Mouse (Mus musculus): ENCODE data around the gene Fam57a. TPM values are rescaled to one million over a fixed set of nuclear protein-coding genes. Genes with fewer than 3 reads are reported as not detected.

The Fam57a gene
- polyA plus RNA-seq, 1 experiment = 1.2 TPM

- Histone ChIP-seq H3K27ac (ENCODE audit: control insufficient read depth, insufficient read depth, low read depth, low read length, poor library complexity) (no peak overlapping the region), H3K4me3 (replicated peaks; ENCODE audit: control insufficient read depth, low read depth, low read length) (no peak overlapping the region), H3K4me1 (ENCODE audit: control insufficient read depth, insufficient read depth, low read length) (peaks cover 2% of the 10 kb centered on the region)
- WGBS = 72% methylated on average over 4 of the region's 4 CpGs
- TF ChIP-seq CTCF (IDR thresholded peaks at IDR 0.05; ENCODE audit: control insufficient read depth, insufficient read depth, low read length) (no peak), POLR2A (IDR thresholded peaks at IDR 0.05; ENCODE audit: borderline replicate concordance, control insufficient read depth, low read depth, low read length) (no peak)
These were observed 77.9 kb downstream of the Fam57a start for GRCm38 (mm10) chr11:76257386-76257785.

- WGBS = 82% methylated on average over 6 of the region's 6 CpGs
- H3K27ac ChIP-seq (ENCODE audit: control insufficient read depth, insufficient read depth, low read depth, low read length, poor library complexity) = no peak overlapping the region
- peaks cover 2% of the 10 kb centered on the region for H3K4me1 ChIP-seq (ENCODE audit: control insufficient read depth, insufficient read depth, low read length)
- no peak overlapping the region for H3K4me3 ChIP-seq (replicated peaks; ENCODE audit: control insufficient read depth, low read depth, low read length)
- TF ChIP-seq CTCF (IDR thresholded peaks at IDR 0.05; ENCODE audit: control insufficient read depth, insufficient read depth, low read length) (no peak), POLR2A (IDR thresholded peaks at IDR 0.05; ENCODE audit: borderline replicate concordance, control insufficient read depth, low read depth, low read length) (no peak)
These were observed 79.0 kb downstream of the Fam57a start for GRCm38 (mm10) chr11:76258511-76258910.

GRCm38 (mm10) chr11:76260208-76261050 is 81.0 kb downstream of the Fam57a start:
- 81% methylated on average over 10 of the region's 10 CpGs for WGBS
- peaks cover 2% of the 10 kb centered on the region for H3K4me1 ChIP-seq (ENCODE audit: control insufficient read depth, insufficient read depth, low read length)
- H3K4me3 ChIP-seq (replicated peaks; ENCODE audit: control insufficient read depth, low read depth, low read length) = no peak overlapping the region
- TF ChIP-seq CTCF (IDR thresholded peaks at IDR 0.05; ENCODE audit: control insufficient read depth, insufficient read depth, low read length) = no peak
- no peak for TF ChIP-seq POLR2A (IDR thresholded peaks at IDR 0.05; ENCODE audit: borderline replicate concordance, control insufficient read depth, low read depth, low read length)
- H3K27ac ChIP-seq (ENCODE audit: control insufficient read depth, insufficient read depth, low read depth, low read length, poor library complexity) = peak overlapping the region; percentile 66

GRCm38 (mm10) chr11:76261224-76261623 is 81.8 kb downstream of the Fam57a start:
- H3K4me1 ChIP-seq (ENCODE audit: control insufficient read depth, insufficient read depth, low read length) = peaks cover 2% of the 10 kb centered on the region
- WGBS = 3% methylated on average over 12 of the region's 12 CpGs
- peak overlapping the region; percentile 13 for H3K4me3 ChIP-seq (replicated peaks; ENCODE audit: control insufficient read depth, low read depth, low read length)
- peak overlapping the region; percentile 85 for H3K27ac ChIP-seq (ENCODE audit: control insufficient read depth, insufficient read depth, low read depth, low read length, poor library complexity)
- no peak for TF ChIP-seq CTCF (IDR thresholded peaks at IDR 0.05; ENCODE audit: control insufficient read depth, insufficient read depth, low read length)
- TF ChIP-seq POLR2A (IDR thresholded peaks at IDR 0.05; ENCODE audit: borderline replicate concordance, control insufficient read depth, low read depth, low read length) = peak; percentile 51

GRCm38 (mm10) chr11:76262611-76263351 is 83.3 kb downstream of the Fam57a start:
- TF ChIP-seq CTCF (IDR thresholded peaks at IDR 0.05; ENCODE audit: control insufficient read depth, insufficient read depth, low read length) = no peak
- TF ChIP-seq POLR2A (IDR thresholded peaks at IDR 0.05; ENCODE audit: borderline replicate concordance, control insufficient read depth, low read depth, low read length) = no peak
- 83% methylated on average over 19 of the region's 19 CpGs for WGBS

More at GRCm38 (mm10) chr11:76262611-76263351, 83.3 kb downstream of the Fam57a start:
- H3K4me1 ChIP-seq (ENCODE audit: control insufficient read depth, insufficient read depth, low read length) = peaks cover 4% of the 10 kb centered on the region
- no peak overlapping the region for H3K4me3 ChIP-seq (replicated peaks; ENCODE audit: control insufficient read depth, low read depth, low read length)
- peak overlapping the region; percentile 85 for H3K27ac ChIP-seq (ENCODE audit: control insufficient read depth, insufficient read depth, low read depth, low read length, poor library complexity)

Other genes with a start within 250 kb of the Fam57a start
- 4.8 and 5.0 TPM in 2 replicates for gene Rph3al, start 241.2 kb upstream of the Fam57a start, polyA plus RNA-seq (2011; ENCODE audit: insufficient read depth, insufficient read length, low replicate concordance, missing spikeins)
- not detected in 2 replicates for gene 1700016K19Rik, start 179.8 kb upstream of the Fam57a start, polyA plus RNA-seq (2011; ENCODE audit: insufficient read depth, insufficient read length, low replicate concordance, missing spikeins)
- 14.2 and 30.8 TPM in 2 replicates for gene Rflnb, start 151.9 kb upstream of the Fam57a start, polyA plus RNA-seq (2011; ENCODE audit: insufficient read depth, insufficient read length, low replicate concordance, missing spikeins)
- 14.4 and 27.0 TPM in 2 replicates for gene Vps53, start within 50 bp of the Fam57a start, polyA plus RNA-seq (2011; ENCODE audit: insufficient read depth, insufficient read length, low replicate concordance, missing spikeins)
- not detected in 2 replicates for gene Dbil5, start 37.9 kb downstream of the Fam57a start, polyA plus RNA-seq (2011; ENCODE audit: insufficient read depth, insufficient read length, low replicate concordance, missing spikeins)
- gene Gemin4, start 38.0 kb downstream of the Fam57a start, polyA plus RNA-seq (2011; ENCODE audit: insufficient read depth, insufficient read length, low replicate concordance, missing spikeins) = 2.2 TPM in 1 of 2 replicates, not detected in the other
- 3.7 and 8.0 TPM in 2 replicates for gene Mrm3, start 64.0 kb downstream of the Fam57a start, polyA plus RNA-seq (2011; ENCODE audit: insufficient read depth, insufficient read length, low replicate concordance, missing spikeins)
- 23.6 and 25.0 TPM in 2 replicates for gene Glod4, start 64.1 kb downstream of the Fam57a start, polyA plus RNA-seq (2011; ENCODE audit: insufficient read depth, insufficient read length, low replicate concordance, missing spikeins)
- 5.2 and 14.4 TPM in 2 replicates for gene Nxn, start 219.5 kb downstream of the Fam57a start, polyA plus RNA-seq (2011; ENCODE audit: insufficient read depth, insufficient read length, low replicate concordance, missing spikeins)
- 6.2 and 7.1 TPM in 2 replicates for gene Timm22, start 227.3 kb downstream of the Fam57a start, polyA plus RNA-seq (2011; ENCODE audit: insufficient read depth, insufficient read length, low replicate concordance, missing spikeins)

Data from bone marrow, adult 2 months (tissue).